Mouse (Mus musculus) heart, embryonic 16.5 days (tissue): ENCODE data around the gene Sec22a. TPM values are rescaled to one million over a fixed set of nuclear protein-coding genes. Genes with fewer than 3 reads are reported as not detected.

ENCODE experiments used
- ATAC-seq: fragments of 200-750 bp; cut with Nextera tagmentation; replicated peaks from 2 replicates; pipeline ENCODE4 v1.8.0; 2017; ENCODE audit warnings: moderate number of reproducible peaks; ENCODE audit not compliant: insufficient read depth, low FRiP score; ENCODE audit errors: extremely low read depth
- H3K27ac ChIP-seq: fragments of 300-500 bp; sonication (generic); 2 replicates; pipeline ENCODE4 v1.5.1; 2014; ENCODE audit warnings: mild to moderate bottlenecking, low read length, control low read depth, moderate library complexity
- H3K27me3 ChIP-seq: fragments of 300-500 bp; sonication (generic); 2 replicates; pipeline ENCODE4 v1.6.1; 2014; ENCODE audit warnings: low read length, mixed read lengths; ENCODE audit not compliant: control insufficient read depth, insufficient read depth
- H3K36me3 ChIP-seq: fragments of 300-500 bp; sonication (generic); 2 replicates; pipeline ENCODE4 v1.6.1; 2014; ENCODE audit not compliant: control insufficient read depth, insufficient read depth
- H3K4me1 ChIP-seq: fragments of 300-500 bp; sonication (generic); 2 replicates; pipeline ENCODE4 v1.6.1; 2014; ENCODE audit warnings: low read length, mixed read lengths; ENCODE audit not compliant: control insufficient read depth, insufficient read depth
- H3K4me2 ChIP-seq: fragments of 300-500 bp; sonication (generic); 2 replicates; pipeline ENCODE4 v1.6.1; 2014; ENCODE audit warnings: low read depth, mild to moderate bottlenecking, control low read depth, low read length
- H3K4me3 ChIP-seq: fragments of 300-500 bp; sonication (generic); 2 replicates; pipeline ENCODE4 v1.5.1; 2014; ENCODE audit warnings: mild to moderate bottlenecking, control low read depth, low read length
- H3K9ac ChIP-seq: fragments of 300-500 bp; sonication (generic); 2 replicates; pipeline ENCODE4 v1.6.1; 2014; ENCODE audit warnings: low read length, control low read depth
- H3K9me3 ChIP-seq: fragments of 300-500 bp; sonication (generic); replicated peaks from 2 replicates; pipeline ENCODE4 v1.6.1; 2016; ENCODE audit warnings: low read length; ENCODE audit not compliant: control insufficient read depth
- WGBS: fragments of 180-500 bp; shearing (Covaris S2); extraction: QIAGEN DNeasy Blood & Tissue Kit; methylation state at CpG from one replicate; pipeline ENCODE4 v1.1.7; 2014; 5-methylcytosine and 5-hydroxymethylcytosine counted together
- polyA plus RNA-seq: library from polyadenylated mRNA; unstranded; fragments of >200 nt; fragmentation: Nextera tagmentation; extraction: Ambion mirVana; gene quantifications from 2 replicates; pipeline ENCODE4 v1.2.1, GENCODE M21; 2015

Gene Sec22a
- polyA plus RNA-seq = 34.2 and 34.9 TPM in 2 replicates

GRCm38 (mm10) chr16:35363150-35364062 is at the start of gene Sec22a:
Gene Sec22a, minus strand, starts transcription at chr16:35363918.
- peak within 1 kb of the TSS; percentile 96 for H3K9ac ChIP-seq
- H3K4me1 ChIP-seq = peaks cover 6% of the 10 kb centered on the region
- ATAC-seq = peak; percentile 100
- H3K27ac ChIP-seq = peak within 1 kb of the TSS; percentile 84
- H3K36me3 ChIP-seq = no peaks in the 10 kb centered on the region
- under 1% methylated on average over 67 of the region's 67 CpGs for WGBS
- peak within 1 kb of the TSS; percentile 91 for H3K4me2 ChIP-seq
- no peaks in the 10 kb centered on the region for H3K27me3 ChIP-seq
- H3K4me3 ChIP-seq = peak within 1 kb of the TSS; percentile 97
- no peaks in the 10 kb centered on the region for H3K9me3 ChIP-seq

GRCm38 (mm10) chr16:35406706-35407105 is 43.0 kb upstream of the Sec22a start:
- ATAC-seq = no peak
- H3K4me2 ChIP-seq = no peak overlapping the region

GRCm38 (mm10) chr16:35406166-35406565 is 42.4 kb upstream of the Sec22a start:
- H3K9me3 ChIP-seq = no peaks in the 10 kb centered on the region

More at GRCm38 (mm10) chr16:35406706-35407105, 43.0 kb upstream of the Sec22a start:
- no peaks in the 10 kb centered on the region for H3K4me1 ChIP-seq
- H3K27me3 ChIP-seq = no peaks in the 10 kb centered on the region
- no peak overlapping the region for H3K9ac ChIP-seq
- no peaks in the 10 kb centered on the region for H3K9me3 ChIP-seq
- no peak overlapping the region for H3K4me3 ChIP-seq
- peaks cover 5% of the 10 kb centered on the region; the same call in 1 of the 2 replicates for H3K36me3 ChIP-seq
- H3K27ac ChIP-seq = no peak overlapping the region
- 81% methylated on average over 4 of the region's 4 CpGs for WGBS

GRCm38 (mm10) chr16:35405348-35406080 is 41.8 kb upstream of the Sec22a start:
- Histone ChIP-seq H3K27ac (no peak overlapping the region), H3K9me3 (no peaks in the 10 kb centered on the region), H3K9ac (no peak overlapping the region), H3K27me3 (no peaks in the 10 kb centered on the region), H3K36me3 (peaks cover 9% of the 10 kb centered on the region; the same call in 1 of the 2 replicates), H3K4me1 (no peaks in the 10 kb centered on the region), H3K4me3 (no peak overlapping the region), H3K4me2 (no peak overlapping the region)
- WGBS = 93% methylated on average over 14 of the region's 14 CpGs
- no peak for ATAC-seq

More at GRCm38 (mm10) chr16:35406166-35406565, 42.4 kb upstream of the Sec22a start:
- ATAC-seq = no peak
- Histone ChIP-seq H3K27ac (no peak overlapping the region), H3K4me1 (no peaks in the 10 kb centered on the region), H3K4me2 (no peak overlapping the region), H3K4me3 (no peak overlapping the region), H3K27me3 (no peaks in the 10 kb centered on the region), H3K9ac (no peak overlapping the region), H3K36me3 (peaks cover 9% of the 10 kb centered on the region; the same call in 1 of the 2 replicates)
- whole genome bisulfite sequencing = 76% methylated on average over 4 of the region's 4 CpGs

- WGBS = 73% methylated on average over 5 of the region's 5 CpGs
- peaks cover 9% of the 10 kb centered on the region; the same call in 1 of the 2 replicates for H3K36me3 ChIP-seq
- no peak for ATAC-seq
These were observed 41.1 kb upstream of the Sec22a start for GRCm38 (mm10) chr16:35404864-35405263.

GRCm38 (mm10) chr16:35403891-35404290 is 40.2 kb upstream of the Sec22a start:
- ATAC-seq = no peak
- no peak overlapping the region for H3K4me2 ChIP-seq
- H3K36me3 ChIP-seq = peaks cover 9% of the 10 kb centered on the region; the same call in 1 of the 2 replicates
- H3K9ac ChIP-seq = no peak overlapping the region
- no peak overlapping the region for H3K27ac ChIP-seq
- 87% methylated on average over 8 of the region's 8 CpGs for WGBS
- H3K27me3 ChIP-seq = no peaks in the 10 kb centered on the region
- no peaks in the 10 kb centered on the region for H3K9me3 ChIP-seq
- H3K4me1 ChIP-seq = no peaks in the 10 kb centered on the region
- no peak overlapping the region for H3K4me3 ChIP-seq

More at GRCm38 (mm10) chr16:35404864-35405263, 41.1 kb upstream of the Sec22a start:
- no peak overlapping the region for H3K4me3 ChIP-seq
- H3K4me1 ChIP-seq = no peaks in the 10 kb centered on the region
- no peak overlapping the region for H3K9ac ChIP-seq
- no peaks in the 10 kb centered on the region for H3K9me3 ChIP-seq
- no peak overlapping the region for H3K27ac ChIP-seq
- no peaks in the 10 kb centered on the region for H3K27me3 ChIP-seq
- no peak overlapping the region for H3K4me2 ChIP-seq

- Histone ChIP-seq H3K4me1 (no peaks in the 10 kb centered on the region), H3K9me3 (no peaks in the 10 kb centered on the region), H3K4me2 (no peak overlapping the region), H3K27me3 (no peaks in the 10 kb centered on the region), H3K9ac (no peak overlapping the region), H3K27ac (no peak overlapping the region), H3K4me3 (no peak overlapping the region), H3K36me3 (peaks cover 9% of the 10 kb centered on the region; the same call in 1 of the 2 replicates)
- no peak for ATAC-seq
- 90% methylated on average over 9 of the region's 9 CpGs for WGBS
These were observed 39.6 kb upstream of the Sec22a start for GRCm38 (mm10) chr16:35403356-35403755.

GRCm38 (mm10) chr16:35392813-35393212 is 29.1 kb upstream of the Sec22a start:
- no peak for ATAC-seq
- 68% methylated on average over 8 of the region's 8 CpGs for WGBS
- Histone ChIP-seq H3K4me1 (no peaks in the 10 kb centered on the region), H3K9me3 (no peaks in the 10 kb centered on the region), H3K4me3 (no peak overlapping the region), H3K27me3 (no peaks in the 10 kb centered on the region), H3K4me2 (no peak overlapping the region), H3K36me3 (peaks cover 11% of the 10 kb centered on the region), H3K9ac (no peak overlapping the region), H3K27ac (no peak overlapping the region)
